8 mouse cellular contexts compared by ENCODE assay signal in genomic region chr1:171159485-171159975, GRCm38 (mm10). TPM values are rescaled to one million over a fixed set of nuclear protein-coding genes. Genes with fewer than 3 reads are reported as not detected.
DNase-seq lines count a peak whose midpoint lies in the region; ATAC-seq lines count a peak whose summit lies in the region.

No protein-coding gene starts in this region.

- no peaks in the 10 kb centered on the region for H3K9me3 ChIP-seq in forebrain, embryonic 12.5 days
- no peaks in the 10 kb centered on the region for H3K9me3 ChIP-seq in midbrain, embryonic 11.5 days (ENCODE audit: control insufficient read depth, low read length)

- no peaks in the 10 kb centered on the region for H3K36me3 ChIP-seq in forebrain, embryonic 12.5 days (replicated peaks)
- H3K36me3 ChIP-seq in midbrain, embryonic 11.5 days (ENCODE audit: control insufficient read depth, insufficient read depth, low read length), result no peaks in the 10 kb centered on the region

- peak overlapping the region; percentile 46 for H3K4me2 ChIP-seq in forebrain, embryonic 12.5 days
- peak overlapping the region; percentile 43 for H3K4me2 ChIP-seq in midbrain, embryonic 11.5 days

- H3K4me3 ChIP-seq in forebrain, embryonic 12.5 days (replicated peaks), result peak overlapping the region; percentile 16
- no peak overlapping the region for H3K4me3 ChIP-seq in midbrain, embryonic 11.5 days (ENCODE audit: low read depth, low read length)

- H3K27ac ChIP-seq in forebrain, embryonic 12.5 days, result no peak overlapping the region
- H3K27ac ChIP-seq in midbrain, embryonic 11.5 days (ENCODE audit: low read depth, low read length), result no peak overlapping the region

- peaks cover 9% of the 10 kb centered on the region for H3K4me1 ChIP-seq in forebrain, embryonic 12.5 days
- 0 out of 2 replicates have a peak, but pooled peaks cover 3% of the 10 kb centered on the region for H3K4me1 ChIP-seq in midbrain, embryonic 11.5 days (ENCODE audit: control insufficient read depth, insufficient read depth, low read length)

- DNase-seq in kidney, adult 11 months, result peak; percentile 31
- no peak for DNase-seq in kidney, adult 9 months
- peak; percentile 23 to 52 for DNase-seq in kidney, postnatal 36 days
- DNase-seq in midbrain, embryonic 11.5 days (ENCODE audit: low spot score, missing footprints), result no peak
- DNase-seq in right cerebral cortex, postnatal 25 days, result no peak
- DNase-seq in right cerebral cortex, postnatal 4 days, result no peak
- no peak for DNase-seq in Muller cell, postnatal 12 days (ENCODE audit: inconsistent ontology term)

- WGBS in forebrain, embryonic 12.5 days, result 4% methylated on average over 15 of the region's 15 CpGs
- WGBS in midbrain, embryonic 11.5 days, result 3% methylated on average over 15 of the region's 15 CpGs

- H3K27me3 ChIP-seq in forebrain, embryonic 12.5 days, result peaks cover 62% of the 10 kb centered on the region
- peaks cover 12% of the 10 kb centered on the region for H3K27me3 ChIP-seq in midbrain, embryonic 11.5 days (ENCODE audit: control insufficient read depth, insufficient read depth, low read length)

- H3K9ac ChIP-seq in forebrain, embryonic 12.5 days, result 0 out of 2 replicates have a peak overlapping the region, but pooled peaks have one; percentile 21
- H3K9ac ChIP-seq in midbrain, embryonic 11.5 days (ENCODE audit: low read length), result 0 out of 2 replicates have a peak overlapping the region, but pooled peaks have one; percentile 9

- ATAC-seq in forebrain, embryonic 12.5 days (ENCODE audit: low FRiP score), result no peak
- peak; percentile 50; the same call in 1 of the 2 replicates for ATAC-seq in midbrain, embryonic 11.5 days (ENCODE audit: low FRiP score)

RNA-seq across cellular contexts. Expression of gene Mpz, which starts 9.0 kb away (rescaled TPM):
- 0.54 and 1.0 TPM in 2 replicates for polyA plus RNA-seq in forebrain, embryonic 12.5 days (2016; fragmentation: Nextera tagmentation; extraction: Ambion mirVana)
- 0.12 TPM in 2 replicates for polyA plus RNA-seq in midbrain, embryonic 11.5 days (2014; fragmentation: Nextera tagmentation; extraction: Ambion mirVana)

RNA-seq across cellular contexts. Expression of gene Sdhc, which starts 9.1 kb away (rescaled TPM):
- polyA plus RNA-seq in forebrain, embryonic 12.5 days (2016; fragmentation: Nextera tagmentation; extraction: Ambion mirVana), result 218 and 236 TPM in 2 replicates
- 291 and 314 TPM in 2 replicates for polyA plus RNA-seq in midbrain, embryonic 11.5 days (2014; fragmentation: Nextera tagmentation; extraction: Ambion mirVana)

RNA-seq across cellular contexts. Expression of gene Pcp4l1, which starts 36.5 kb away (rescaled TPM):
- 6.7 and 7.0 TPM in 2 replicates for polyA plus RNA-seq in forebrain, embryonic 12.5 days (2016; fragmentation: Nextera tagmentation; extraction: Ambion mirVana)
- 30.1 and 32.0 TPM in 2 replicates for polyA plus RNA-seq in midbrain, embryonic 11.5 days (2014; fragmentation: Nextera tagmentation; extraction: Ambion mirVana)

RNA-seq across cellular contexts. Expression of gene Cfap126, which starts 45.8 kb away (rescaled TPM):
- 3.9 and 5.2 TPM in 2 replicates for polyA plus RNA-seq in forebrain, embryonic 12.5 days (2016; fragmentation: Nextera tagmentation; extraction: Ambion mirVana)
- polyA plus RNA-seq in midbrain, embryonic 11.5 days (2014; fragmentation: Nextera tagmentation; extraction: Ambion mirVana), result 1.7 and 2.4 TPM in 2 replicates

RNA-seq across cellular contexts. Expression of gene Nr1i3, which starts 54.2 kb away (rescaled TPM):
- 0.22 and 0.23 TPM in 2 replicates for polyA plus RNA-seq in forebrain, embryonic 12.5 days (2016; fragmentation: Nextera tagmentation; extraction: Ambion mirVana)
- polyA plus RNA-seq in midbrain, embryonic 11.5 days (2014; fragmentation: Nextera tagmentation; extraction: Ambion mirVana), result 0.10 and 0.18 TPM in 2 replicates

Comparison
In these comparisons a context has a peak if more than half of its experiments do, and no peak if none do; other contexts are left out.
1. DNase-seq: peak in kidney, adult 11 months (single experiment) and kidney, postnatal 36 days (2 of 2); none in kidney, adult 9 months (single experiment), midbrain, embryonic 11.5 days (single experiment), right cerebral cortex, postnatal 25 days (single experiment), right cerebral cortex, postnatal 4 days (single experiment) and Muller cell, postnatal 12 days (single experiment).